Mouse (Mus musculus) CH12.LX (cell line): Measurements from ENCODE around the gene Maz.

Experiments used
- BHLHE40 ChIP-seq: IDR thresholded peaks from 2 replicates; pipeline ENCODE4 v1.6.1; 2011; ENCODE audit warnings: mild to moderate bottlenecking, low read depth, low read length, improper control_type of control experiment
- CTCF ChIP-seq, 2 experiments: IDR thresholded peaks in 1 of 2; conservative IDR thresholded peaks in 1 of 2; 2 replicates each; pipeline ENCODE4 v1.5.1; 2011 to 2012; ENCODE audit warnings: low read depth in 2 of 2, low read length in 2 of 2, improper control_type of control experiment in 1 of 2, inconsistent platforms in 1 of 2, mild to moderate bottlenecking in 1 of 2, moderate library complexity in 1 of 2
- EP300 ChIP-seq: IDR thresholded peaks from 2 replicates; pipeline ENCODE4 v1.6.1; 2011; ENCODE audit warnings: low read length, improper control_type of control experiment
- HCFC1 ChIP-seq: IDR thresholded peaks from 2 replicates; pipeline ENCODE4 v1.6.1; 2012; ENCODE audit warnings: low read depth, mild to moderate bottlenecking, inconsistent platforms, low read length, improper control_type of control experiment
- IRF4 ChIP-seq: IDR thresholded peaks from 2 replicates; pipeline ENCODE4 v1.6.1; 2014; ENCODE audit warnings: low read depth, mild to moderate bottlenecking, inconsistent platforms, low read length, improper control_type of control experiment
- MAX ChIP-seq: IDR thresholded peaks from 2 replicates; pipeline ENCODE4 v1.6.1; 2011; ENCODE audit warnings: low read length, improper control_type of control experiment
- MEF2A ChIP-seq: IDR thresholded peaks from 2 replicates; pipeline ENCODE4 v1.6.1; 2014; ENCODE audit warnings: low read depth, mild to moderate bottlenecking, inconsistent platforms, low read length, improper control_type of control experiment, borderline replicate concordance
- MXI1 ChIP-seq: IDR thresholded peaks from 2 replicates; pipeline ENCODE4 v1.6.1; 2011; ENCODE audit warnings: mild to moderate bottlenecking, low read depth, low read length, improper control_type of control experiment
- POLR2A ChIP-seq: IDR thresholded peaks from 2 replicates; pipeline ENCODE4 v1.6.1; 2011; ENCODE audit warnings: low read depth, mild to moderate bottlenecking, improper control_type of control experiment, low read length
- UBTF ChIP-seq: IDR thresholded peaks from 2 replicates; pipeline ENCODE4 v1.6.1; 2012; ENCODE audit warnings: low read depth, mild to moderate bottlenecking, inconsistent platforms, low read length, improper control_type of control experiment, moderate library complexity
- USF1 ChIP-seq: IDR thresholded peaks from 2 replicates; pipeline ENCODE4 v1.6.1; 2014; ENCODE audit warnings: low read depth, mild to moderate bottlenecking, inconsistent platforms, low read length, improper control_type of control experiment
- ZC3H11A ChIP-seq: IDR thresholded peaks from 2 replicates; pipeline ENCODE4 v1.6.1; 2012; ENCODE audit warnings: low read depth, mild to moderate bottlenecking, inconsistent platforms, low read length, improper control_type of control experiment

DNA sequence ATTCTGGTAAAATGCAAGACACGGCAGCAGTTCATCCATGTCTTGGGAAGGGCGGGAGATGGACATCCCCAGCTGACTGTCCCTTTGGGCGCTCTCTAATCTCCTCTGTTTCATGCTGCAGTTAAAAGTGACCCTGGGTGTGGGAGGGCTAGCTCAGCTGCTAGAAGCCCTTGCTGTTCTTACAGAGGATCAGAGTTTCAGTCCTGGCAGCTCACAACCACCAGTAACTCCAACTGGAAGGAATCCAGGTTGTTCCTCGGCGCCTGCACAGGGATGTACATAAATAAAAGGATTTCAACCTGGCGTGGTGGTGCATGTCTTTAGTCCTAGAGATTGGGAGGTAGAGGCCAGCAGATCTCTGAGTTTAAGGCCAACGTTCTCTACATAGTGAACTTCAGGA lies 43.7 kb downstream of the Maz start:
- no peak for TF ChIP-seq EP300
- no peak for TF ChIP-seq CTCF (conservative IDR thresholded peaks at IDR 0.05 in 1 of 2, IDR thresholded peaks at IDR 0.05 in 1 of 2; ENCODE audit: low read depth in 2 of 2, low read length in 2 of 2)
- no peak for TF ChIP-seq USF1
- no peak for TF ChIP-seq POLR2A
- no peak for TF ChIP-seq MEF2A
- no peak for TF ChIP-seq UBTF
- no peak for TF ChIP-seq HCFC1
- TF ChIP-seq ZC3H11A: no peak
- no peak for TF ChIP-seq IRF4
- TF ChIP-seq MAX: no peak
- TF ChIP-seq MXI1: no peak
- TF ChIP-seq BHLHE40: no peak
